Mouse (Mus musculus) adrenal gland, adult 8-10 months (tissue): ENCODE data around the gene Limk2. TPM values are rescaled to one million over a fixed set of nuclear protein-coding genes. Genes with fewer than 3 reads are reported as not detected.

Source experiments
- DNase-seq: peaks from one replicate; pipeline ENCODE4 v3.0.0; 2022
- total RNA-seq, 4 experiments: library from RNA; stranded (reverse); gene quantifications; 2 replicates each; pipeline ENCODE4 v1.2.4; 2022

The Limk2 gene
- total RNA-seq, 4 experiments from 2014 or later, result 19.4 to 36.8 (median 32.2) TPM

DNA sequence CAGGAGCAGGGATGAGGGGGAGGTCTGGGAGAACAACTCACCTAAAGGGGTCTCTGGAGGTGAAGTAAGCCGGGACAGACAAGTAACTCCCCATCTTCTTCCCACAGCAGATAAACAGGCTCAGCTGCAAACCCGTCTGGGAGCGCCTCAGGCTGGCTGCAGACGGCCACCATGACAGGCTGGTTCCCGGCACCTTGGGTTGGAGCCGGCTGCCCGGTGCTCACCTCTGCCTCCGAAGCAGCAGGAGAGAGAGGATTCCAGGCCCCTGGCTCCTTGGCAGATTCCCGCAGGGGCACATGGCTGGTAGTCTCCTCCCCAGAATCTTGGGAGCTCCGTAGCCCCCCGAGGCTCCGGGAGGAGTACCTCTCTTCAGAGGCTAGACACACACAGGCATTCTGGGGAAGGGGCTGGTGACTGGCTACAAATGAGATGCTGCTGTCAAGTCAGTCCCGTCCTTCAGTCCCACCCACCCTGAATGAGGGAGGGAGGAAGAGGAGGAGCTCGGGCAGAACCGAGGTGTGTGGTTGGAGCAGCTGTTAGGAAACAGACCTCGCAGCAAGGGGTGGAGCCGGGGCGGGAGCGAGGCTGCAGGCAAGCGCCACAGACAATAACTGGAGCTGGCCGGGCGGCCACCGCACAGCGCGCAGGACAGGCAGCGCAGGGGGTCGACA is 37.9 kb downstream of the Limk2 start:
- peak; percentile 76 for DNase-seq

DNA sequence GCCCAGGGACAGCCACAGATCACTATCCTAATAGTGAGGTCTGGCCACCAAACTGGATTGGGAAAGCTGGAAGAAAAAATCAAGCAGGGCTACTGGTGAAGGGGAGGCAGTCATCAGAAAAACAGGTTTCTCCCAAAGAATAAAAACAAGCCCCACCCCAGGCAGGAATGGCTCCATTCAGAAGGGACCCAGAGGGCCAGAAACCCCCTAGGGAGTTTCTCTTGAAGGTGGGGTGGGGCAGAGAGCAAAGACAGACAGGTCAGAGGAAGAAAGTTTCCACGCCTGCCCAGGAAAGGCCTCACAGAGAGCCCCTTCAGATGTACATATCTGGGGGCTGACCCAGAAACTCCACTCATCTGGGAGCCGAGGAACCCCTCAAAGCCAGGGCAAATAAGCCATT is 38.8 kb downstream of the Limk2 start:
- no peak for DNase-seq

DNA sequence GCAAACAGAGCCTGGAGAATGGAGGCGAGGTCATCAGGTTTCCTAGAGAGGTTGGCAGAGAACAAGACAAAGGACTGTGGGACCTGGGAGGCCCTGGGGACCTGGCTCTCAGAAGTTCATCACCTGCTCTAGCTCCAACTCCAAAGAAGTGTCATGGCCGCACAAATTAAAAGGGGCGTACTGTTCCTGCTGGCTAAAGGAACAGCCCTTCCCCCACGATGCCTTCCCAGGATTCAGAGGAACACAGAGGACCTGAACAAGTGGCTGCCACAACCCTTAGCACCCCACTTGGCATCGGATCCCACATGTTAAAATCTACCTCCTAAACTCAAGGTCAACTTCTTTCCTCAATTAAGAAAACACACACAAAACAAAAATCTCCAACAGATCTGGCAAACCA is 39.5 kb downstream of the Limk2 start:
- DNase-seq, result no peak

DNA sequence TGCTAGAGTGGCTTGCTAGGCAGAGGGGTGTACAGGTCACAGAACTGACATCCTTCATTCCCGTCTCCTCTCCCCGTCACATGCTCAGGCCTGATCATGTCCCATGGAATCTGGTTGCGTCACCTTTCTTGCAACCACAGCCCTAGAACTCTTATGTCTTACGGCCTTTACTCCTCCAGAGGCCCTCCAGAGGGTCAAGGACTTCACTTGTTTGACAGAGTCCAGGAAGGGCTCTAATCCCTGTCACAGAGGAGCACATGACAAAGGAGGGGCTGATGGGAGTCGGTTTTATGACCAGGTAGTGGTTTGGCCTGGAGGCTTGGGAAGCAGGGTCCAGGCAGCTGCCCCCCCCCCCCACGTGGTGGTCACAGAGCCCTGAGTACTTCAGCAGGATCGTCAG is 40.0 kb downstream of the Limk2 start:
- DNase-seq, result no peak

DNA sequence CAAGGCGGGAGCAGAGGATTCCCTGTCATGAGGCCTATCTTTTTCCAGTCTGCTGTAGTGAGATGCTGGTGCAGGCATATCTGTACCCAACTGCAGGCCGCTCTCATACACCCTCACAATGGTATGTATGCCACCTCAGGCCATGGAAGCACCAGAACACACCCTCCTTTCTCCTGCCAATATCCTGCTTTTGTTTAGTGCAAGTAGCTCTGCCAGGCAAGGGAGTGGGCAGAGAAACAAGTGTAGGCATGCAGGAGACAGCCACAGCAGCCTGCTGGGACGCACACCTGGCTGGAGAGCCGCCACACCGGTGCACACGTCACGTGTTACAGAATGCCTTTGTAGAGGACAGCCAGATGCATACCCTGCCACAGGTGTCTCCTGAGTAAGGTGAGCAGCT is 42.6 kb downstream of the Limk2 start:
- DNase-seq, result no peak

DNA sequence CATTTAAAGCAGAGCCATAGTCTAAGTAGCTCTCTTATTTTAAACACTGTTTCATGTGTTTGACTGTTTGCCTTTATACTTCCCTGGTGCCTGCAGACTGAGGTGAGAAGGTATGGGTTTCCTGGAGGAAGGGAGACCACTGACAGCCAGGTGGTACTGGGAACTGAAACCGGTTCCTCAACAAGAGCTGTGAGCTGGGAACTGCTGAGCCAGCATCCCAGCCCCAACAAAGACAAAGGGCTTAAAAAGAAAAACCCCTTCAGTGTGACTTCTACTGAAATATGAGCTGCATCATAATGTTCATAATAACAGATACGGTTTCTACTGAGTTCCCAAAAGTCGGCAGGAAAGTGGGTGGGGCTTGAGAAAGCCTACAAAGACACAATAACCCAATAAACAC is 46.1 kb downstream of the Limk2 start:
- no peak for DNase-seq

DNA sequence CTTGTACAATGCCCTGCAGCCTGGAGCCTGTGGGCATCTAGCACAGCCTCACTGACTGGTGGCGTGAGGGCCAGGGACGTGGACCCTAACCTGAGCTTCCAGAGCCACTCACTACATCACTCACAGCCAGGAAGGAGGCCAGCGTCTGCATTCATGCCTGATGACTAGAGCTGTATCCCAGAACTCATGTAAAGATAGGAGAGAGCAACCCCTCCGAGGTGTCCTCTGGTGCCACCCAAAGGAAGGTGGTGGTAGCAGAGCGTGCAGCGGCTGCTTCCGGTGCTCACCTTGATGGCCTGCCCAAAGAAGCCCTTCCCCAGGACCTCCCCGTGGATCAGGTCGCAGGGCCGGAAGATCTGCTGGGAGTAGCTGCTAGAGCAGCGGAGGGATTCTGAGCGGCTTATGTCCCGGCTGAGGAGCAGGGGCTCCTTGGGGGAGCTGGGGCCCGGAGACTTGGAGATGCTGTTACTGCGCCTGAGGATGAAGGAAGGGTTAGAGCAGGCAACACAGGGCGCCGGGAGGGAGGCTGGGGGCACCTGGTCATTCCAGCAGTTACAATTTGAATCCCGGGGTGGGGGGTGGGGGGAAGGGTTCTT is 55.9 kb downstream of the Limk2 start:
- DNase-seq, result no peak

DNA sequence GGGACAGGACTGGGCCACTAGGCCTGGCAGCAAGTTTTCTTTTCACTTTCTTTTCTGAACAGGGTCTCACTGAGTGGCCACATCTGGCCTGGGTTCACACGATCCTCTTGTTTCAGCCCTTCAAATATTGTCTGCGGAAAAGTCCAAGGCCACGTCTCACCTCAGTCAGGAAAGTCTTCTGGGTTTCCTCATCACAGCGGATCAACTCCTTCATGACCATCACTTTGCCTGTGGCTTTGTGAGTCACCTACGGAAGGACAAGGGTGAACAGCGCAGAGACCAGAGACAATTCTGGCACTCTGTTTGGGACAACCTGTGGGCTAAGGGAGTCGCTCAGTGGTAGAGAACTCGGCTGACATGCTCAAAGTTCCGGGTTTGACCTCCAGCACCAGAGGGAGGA is 56.9 kb downstream of the Limk2 start:
- no peak for DNase-seq

DNA sequence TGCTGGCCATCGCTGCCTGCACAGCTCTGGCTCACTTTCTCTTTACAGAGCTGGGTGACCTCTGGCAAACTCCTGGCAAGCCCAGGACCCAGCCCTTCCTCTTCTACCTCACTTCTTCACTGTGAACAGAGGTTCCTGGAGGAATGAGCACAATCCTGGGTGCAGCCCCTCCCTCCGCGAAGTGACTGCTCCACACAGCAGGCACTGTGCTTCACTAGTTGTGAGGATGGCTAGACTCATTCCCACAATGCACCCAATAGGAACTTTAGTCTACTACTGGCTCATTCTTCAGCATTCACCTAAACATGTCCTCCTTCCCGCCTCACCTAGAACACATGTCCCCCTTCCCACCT is 59.7 kb downstream of the Limk2 start:
- no peak for DNase-seq

DNA sequence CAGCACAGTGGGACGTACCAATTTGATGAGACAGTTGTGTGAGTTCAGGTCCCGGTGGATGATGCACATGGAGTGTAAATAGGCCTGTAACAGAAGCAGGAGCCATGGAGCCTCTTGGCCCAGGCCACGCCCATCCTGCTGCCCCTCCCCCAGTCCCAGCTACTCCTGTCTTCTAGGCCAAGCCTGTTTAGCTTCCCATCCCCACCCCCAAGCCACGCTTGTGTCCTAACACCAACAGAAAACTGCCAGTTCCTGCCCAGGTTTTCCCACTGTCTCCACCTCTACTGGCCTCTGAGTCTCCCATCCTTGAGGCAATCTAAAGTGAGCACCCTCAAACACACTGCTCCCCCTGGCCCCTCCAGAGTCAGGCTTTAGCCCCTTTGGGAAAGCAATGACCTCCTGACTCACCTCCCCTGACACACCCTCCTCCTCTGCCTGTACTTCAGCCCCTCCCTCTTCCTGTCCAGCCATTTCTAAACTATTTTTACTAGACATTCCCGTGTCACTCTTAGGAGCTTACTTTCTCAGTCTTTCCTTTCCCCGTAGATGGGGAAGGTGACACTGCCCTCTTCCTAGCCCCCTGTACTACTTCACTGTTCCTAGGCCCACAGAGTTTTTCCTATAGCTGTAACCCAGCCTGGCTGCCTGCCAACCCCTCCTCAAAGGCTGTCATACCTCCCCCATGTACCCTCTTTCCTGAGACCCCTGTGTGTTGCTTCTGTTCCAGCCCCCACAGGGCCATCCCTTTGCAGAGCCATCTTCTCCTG is 60.2 kb downstream of the Limk2 start:
- no peak for DNase-seq

DNA sequence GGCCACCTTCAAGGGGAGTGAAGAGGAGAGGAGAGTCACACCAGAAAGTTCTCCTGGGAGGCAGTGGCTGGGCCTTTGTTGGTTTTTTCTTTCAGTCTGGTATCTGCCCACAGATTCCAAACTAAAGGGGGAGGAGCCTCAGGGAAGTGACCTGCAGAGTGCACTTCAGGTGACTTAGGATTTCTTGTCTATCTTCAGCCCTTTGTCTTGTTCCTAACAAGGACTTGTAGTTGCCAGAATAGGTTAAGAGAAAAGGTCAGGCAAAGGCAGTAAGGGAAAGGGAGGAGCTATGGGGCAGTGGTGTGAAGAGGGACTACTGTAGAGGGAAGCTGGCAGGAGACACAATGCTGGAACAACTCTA is 61.2 kb downstream of the Limk2 start:
- DNase-seq, result no peak

DNA sequence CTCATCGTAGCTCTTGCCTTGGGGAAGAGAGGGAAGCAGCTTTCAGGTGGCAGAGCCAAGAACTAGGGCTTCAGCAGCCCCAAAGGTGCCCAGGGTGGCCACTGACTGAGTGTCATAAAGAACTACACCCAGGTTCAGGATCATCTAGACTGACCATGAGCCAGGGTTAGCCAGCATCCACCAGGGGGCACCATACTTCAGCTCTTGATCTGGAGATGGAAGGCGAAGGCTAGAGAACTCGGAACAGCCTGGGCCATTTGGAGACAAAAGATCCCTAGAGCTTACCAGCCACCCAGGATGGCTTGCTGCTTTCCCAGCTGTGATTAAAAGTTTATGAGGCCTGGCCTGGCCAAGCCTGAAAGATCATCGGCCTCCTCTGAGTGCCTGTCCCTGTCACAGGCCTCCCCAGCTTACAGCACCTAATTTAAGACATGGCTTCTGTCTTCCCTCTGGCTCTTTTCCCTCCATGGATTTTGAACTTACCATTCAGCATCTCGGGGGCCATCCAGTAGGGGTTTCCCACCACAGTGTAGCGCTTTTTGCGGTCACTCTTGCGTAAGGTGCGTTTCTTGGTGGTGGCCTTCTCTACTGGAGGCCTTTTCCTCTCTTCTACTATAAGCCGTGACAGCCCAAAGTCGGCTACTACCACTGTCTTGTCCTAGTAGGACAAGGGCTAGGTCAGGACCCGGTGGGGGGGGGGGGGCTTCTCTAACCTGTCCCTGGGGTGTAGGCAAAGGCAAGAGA is 61.7 kb downstream of the Limk2 start:
- DNase-seq, result peak; percentile 70

DNA sequence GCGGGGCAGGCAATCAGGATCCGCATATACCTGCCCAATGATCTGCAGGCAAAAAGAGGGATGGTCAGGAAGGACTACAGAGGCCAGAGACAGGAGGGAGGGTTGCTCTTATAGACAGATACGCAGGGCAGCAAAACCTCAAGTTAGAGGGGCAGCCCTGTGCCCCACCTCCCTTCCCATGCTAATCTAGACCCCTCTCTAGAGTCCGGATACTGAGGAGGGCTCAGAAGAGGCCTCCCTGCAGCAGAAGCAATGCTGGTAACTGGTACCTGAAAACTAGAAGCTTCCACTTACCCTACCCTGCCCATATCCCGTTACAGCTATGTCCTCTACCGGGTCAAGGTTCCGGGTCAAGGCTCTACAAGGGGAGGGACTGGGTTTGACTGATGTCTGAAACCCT is 62.6 kb downstream of the Limk2 start:
- DNase-seq, result no peak

DNA sequence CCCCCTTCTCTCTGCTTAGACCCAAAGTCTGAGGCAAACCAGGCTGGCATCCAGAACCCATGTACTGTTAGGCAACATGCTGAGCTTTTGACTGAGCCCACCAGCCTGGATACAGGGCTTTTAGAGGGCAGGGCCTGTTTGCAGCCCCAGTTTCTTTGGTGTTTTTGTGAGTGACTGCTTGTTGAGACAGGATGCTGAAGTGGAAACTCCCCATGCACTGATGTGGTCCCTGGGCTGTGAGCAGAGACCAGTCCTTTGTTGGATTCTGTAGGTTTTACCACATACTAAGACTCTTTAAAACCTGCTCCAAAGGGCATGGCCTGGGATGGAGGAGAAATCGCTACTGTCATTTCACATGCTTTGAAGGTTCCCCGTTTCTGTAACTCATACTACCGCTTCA is 64.1 kb downstream of the Limk2 start:
- DNase-seq, result no peak

DNA sequence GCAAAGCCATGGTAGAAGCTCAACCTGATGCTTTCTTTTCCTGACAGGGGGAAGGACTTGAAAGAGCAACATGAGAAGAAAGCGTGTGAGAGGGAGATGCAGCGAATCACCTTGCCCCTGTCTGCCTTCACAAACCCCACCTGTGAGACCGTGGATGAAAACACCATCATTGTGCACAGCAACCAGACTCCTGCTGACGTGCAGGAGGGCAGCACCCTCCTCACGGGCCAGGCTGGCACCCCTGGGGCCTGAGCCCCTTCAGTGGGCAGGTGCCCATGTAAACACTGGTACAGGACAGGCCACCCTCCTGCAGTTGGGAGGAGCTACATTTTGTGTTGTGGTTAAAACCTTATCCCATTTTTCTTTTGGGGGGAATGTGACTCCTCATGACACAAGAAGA is 67.5 kb downstream of the Limk2 start:
- DNase-seq, result no peak

DNA sequence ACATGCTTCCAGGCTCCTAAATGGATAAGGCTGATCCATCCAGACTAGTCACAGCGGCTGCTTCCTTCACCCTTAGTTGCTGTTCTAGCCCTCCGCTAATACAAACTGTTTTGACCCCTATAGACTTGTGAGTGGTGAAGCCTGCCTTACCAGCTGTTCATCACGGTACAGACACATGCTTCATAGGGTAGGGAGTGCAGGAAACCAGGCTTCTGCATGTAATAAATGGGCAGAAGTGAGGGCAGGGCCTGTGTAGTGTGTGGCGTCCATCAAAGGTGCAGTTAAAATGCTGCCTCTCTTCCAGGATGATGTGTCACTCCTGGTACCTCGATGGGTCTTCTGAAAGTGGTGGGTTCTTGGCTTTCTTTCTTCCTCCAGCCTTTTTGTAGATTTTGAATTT is 71.0 kb downstream of the Limk2 start:
- DNase-seq, result no peak

DNA sequence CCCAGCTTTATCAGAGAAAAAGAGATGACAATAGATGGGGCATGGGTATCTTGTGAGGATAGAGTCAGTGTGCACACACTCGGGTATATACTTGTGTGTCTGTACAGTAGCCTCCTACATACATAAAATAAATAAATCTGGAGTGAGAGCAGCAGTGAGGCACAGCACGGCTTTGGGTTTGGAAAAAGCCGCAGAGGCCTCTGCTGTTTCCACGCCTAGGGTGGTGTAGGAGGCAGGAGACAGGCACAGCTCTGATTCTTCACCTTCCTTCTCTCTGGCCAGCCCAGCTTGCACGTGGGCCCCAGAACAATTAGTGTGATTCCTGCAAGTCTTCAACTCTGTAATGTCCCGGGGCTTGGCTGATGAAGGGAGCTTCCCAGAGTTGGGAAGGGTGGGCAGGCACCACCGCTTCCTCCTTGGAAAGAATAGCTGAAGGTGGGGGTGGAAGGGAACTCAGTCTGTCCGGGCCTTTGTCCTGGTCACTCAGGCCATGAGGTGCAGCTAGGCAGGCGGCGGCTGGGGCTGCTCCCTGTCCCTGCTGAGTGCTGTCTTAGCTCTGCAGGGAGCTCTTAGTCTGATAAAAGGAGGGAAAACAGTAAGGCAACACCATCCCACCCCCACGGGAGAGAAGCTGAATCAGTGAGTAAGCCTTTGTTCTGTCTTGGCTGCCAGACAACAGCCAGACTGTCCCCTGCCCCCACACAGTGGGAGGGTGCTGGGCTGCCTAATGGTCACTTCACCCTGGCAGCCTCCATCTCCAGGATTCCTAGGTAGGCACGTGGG is 71.6 kb downstream of the Limk2 start:
- DNase-seq, result no peak

DNA sequence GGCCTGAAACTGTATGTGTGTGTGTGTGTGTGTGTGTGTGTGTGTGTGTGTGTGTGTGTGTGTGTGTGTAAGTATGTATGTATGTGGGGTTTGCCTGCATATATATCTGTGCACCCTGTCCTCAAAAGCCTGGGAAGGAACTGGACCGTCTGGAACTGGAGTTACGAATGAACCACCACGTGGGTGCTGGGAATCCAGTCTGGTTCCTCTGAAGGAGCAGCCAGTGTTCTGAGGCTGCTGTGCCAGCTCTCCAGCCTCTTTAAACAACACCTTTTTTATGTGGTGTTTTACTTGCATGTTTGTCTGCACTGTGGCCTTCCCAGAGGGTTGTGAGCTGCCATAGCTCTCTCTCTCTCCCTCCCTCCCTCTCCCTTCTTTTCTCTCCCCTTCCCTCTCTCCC is 72.4 kb downstream of the Limk2 start:
- no peak for DNase-seq

DNA sequence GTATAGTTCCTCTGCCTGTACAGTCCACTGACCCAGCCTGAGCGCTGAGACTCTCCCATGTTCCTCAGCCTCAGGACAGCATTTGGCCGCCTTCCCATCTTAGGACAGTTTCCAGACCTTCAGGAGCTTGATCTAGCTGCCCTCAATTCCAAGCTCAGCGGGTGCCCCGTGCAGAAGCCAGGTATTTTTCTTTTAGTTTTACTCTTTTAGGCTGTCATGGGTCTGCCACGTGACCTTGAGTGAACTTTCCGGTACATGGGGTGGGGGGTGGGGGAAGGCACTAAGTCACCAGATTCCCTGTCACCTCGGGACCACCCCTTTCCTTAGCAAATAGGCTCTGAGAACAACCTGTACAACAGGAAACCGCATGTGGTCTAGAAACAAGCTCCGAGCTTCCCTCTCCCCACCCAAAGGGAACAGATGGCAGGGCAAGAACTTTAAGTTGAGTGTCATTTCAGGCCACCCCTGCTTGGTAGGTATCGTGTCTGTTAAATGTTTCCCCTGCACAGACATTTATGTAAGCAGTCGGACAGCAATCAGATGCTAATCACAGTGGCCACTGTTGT is 73.3 kb downstream of the Limk2 start:
- DNase-seq, result peak; percentile 51

DNA sequence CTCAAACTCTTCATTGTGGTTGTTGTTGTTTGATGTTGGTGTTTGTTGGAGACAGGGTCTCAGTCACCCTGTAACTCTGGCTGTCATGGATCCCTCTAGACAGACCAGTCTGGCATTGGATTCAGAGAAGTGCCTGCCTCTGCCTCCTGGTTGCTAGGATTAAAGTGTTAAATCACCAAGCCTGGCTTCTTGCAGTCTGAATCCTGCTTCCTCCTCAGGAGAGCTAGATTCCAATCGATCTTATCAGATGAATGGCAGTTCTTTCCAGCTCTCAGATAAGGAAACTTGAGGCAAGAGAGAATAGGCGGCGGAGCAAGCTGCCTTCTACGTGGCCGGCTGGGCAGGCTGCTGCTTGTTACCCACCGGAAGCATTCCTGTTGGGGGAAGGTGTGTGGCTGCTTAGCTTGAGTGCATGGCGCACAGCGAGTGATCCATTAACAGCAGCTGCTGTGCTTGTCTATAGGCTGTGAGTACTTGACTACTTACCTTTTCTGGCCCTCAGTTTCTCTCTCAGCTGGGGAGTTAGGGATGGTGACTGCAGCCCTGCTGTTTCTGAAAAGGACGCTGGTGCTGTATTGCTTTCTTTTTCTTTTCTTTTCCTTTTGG is 74.2 kb downstream of the Limk2 start:
- no peak for DNase-seq

DNA sequence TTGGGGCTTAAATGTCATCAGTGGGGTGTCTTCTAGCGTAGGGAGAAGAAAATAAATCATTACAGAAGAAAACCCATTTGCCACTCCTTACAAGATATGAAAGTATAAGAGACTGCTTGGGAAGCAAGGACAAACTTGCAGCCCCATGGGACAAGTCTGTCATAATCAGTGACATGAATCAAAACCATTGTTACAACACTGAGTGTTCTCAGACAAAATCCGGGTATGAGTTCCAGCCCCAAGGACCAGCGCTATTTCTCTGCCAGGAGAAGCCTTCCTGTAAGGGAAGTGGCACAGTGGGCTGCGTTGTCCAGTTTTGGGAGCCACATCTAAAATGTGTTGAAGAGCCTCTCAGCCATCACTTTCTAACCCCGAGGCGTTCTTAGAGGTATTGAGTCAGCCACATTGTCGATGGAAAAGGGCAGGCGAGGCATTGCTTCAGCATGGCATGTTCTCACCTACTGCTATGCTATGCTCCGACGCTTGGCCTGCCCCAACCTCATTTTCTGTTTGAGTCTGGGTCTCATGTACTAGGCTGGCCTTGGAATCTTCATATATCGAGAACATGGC is 74.8 kb downstream of the Limk2 start:
- DNase-seq, result peak; percentile 55
